Mouse (Mus musculus) lung, adult 2 months (tissue): Measurements from ENCODE around the gene D430042O09Rik.

Experiments
- CTCF ChIP-seq: fragments of 200-500 bp; IDR thresholded peaks from 2 replicates; pipeline ENCODE4 v1.5.1; 2011; ENCODE audit warnings: mild to moderate bottlenecking, low read length, control low read depth; ENCODE audit not compliant: insufficient read depth
- POLR2A ChIP-seq: fragments of 200-500 bp; IDR thresholded peaks from 2 replicates; pipeline ENCODE4 v1.6.1; 2011; ENCODE audit warnings: low read depth, mild to moderate bottlenecking, control low read depth, low read length, borderline replicate concordance; ENCODE audit errors: extremely low read depth

DNA sequence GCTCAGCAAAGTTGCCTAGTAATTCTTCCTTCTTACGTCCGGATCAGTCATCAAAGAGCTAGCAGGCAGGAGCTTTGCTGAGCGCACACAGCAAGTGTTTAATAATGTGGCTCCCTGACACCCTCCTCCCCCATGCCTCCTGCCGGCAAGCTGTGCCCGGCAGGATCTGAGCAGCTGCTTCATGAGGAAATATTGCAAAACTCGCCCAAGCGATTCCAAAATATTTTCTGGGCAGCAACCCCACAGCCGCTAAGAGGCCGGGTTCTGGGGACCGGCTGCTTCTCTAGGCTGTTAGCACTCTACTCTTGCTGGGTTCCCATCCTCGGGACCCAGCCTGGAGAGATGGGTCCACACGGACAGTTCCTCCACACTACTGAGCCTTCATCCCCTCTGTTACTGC is 180.7 kb downstream of the D430042O09Rik start:
- TF ChIP-seq POLR2A (no peak), CTCF (no peak)
